Mouse (Mus musculus): ENCODE results near the gene Cox7a1. TPM values are rescaled to one million over a fixed set of nuclear protein-coding genes. Genes with fewer than 3 reads are reported as not detected.

Cox7a1 gene
- polyA plus RNA-seq (2012; rRNA removed; ENCODE audit: low replicate concordance): 13.9 and 170 TPM in 2 replicates

DNA sequence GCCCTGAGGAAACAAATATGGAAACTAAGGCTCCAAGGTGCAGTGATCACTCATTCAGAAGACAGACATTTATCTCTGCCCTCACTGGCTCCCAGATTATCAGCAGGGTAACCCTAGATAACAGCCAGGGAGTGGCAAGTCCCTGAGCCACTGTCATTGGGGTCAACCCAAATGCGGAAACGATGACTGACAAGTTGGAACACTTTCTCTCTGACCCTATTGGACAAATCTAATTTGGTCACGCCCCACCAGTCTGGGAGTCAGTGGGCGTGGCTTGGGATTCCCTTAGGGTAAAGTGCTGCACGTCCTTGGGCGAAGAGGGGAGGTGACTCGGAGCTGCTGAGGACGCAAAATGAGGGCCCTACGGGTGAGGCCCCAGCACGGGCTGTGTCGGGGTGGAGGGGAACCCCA lies at the start of gene Cox7a1:
Gene Cox7a1, plus strand, starts transcription at position 266 of the 411 bp plus-strand sequence.

DNA sequence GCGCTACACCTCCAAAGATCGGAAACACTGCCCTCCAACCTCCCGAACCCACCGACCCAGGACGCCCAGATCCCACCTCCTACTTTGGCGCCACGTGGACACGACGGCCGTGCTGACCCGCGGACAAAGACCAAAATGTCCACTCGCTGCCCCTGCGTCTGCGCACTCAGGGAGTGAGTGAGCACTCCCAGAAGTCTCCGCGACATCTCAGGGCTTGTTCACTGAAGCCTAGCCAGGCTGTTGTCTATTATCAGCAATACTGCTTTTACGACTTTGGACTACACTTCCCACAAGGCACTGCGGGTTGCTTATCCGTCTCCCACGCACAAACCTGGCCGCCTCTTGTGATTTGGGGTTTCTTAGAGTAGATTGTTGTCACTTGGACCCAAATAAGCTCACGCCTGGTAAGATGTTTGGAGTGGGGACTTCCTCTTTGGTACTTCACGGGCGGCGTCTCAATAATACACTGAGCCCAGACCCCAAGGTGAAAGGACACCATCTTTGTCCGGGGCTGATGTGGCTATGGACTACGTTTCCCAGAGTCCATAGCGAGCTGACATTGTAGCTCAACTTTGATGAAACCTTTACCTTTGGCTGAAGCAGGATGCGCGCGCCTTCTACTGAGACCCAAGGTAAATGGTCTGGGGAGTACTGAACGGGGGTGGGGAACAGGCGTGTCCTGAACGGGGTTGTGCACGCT lies 14.2 kb upstream of the Cox7a1 start, which contains the start of gene Zfp146:
Gene Zfp146, minus strand, starts transcription at position 168 of the 700 bp plus-strand sequence.

DNA sequence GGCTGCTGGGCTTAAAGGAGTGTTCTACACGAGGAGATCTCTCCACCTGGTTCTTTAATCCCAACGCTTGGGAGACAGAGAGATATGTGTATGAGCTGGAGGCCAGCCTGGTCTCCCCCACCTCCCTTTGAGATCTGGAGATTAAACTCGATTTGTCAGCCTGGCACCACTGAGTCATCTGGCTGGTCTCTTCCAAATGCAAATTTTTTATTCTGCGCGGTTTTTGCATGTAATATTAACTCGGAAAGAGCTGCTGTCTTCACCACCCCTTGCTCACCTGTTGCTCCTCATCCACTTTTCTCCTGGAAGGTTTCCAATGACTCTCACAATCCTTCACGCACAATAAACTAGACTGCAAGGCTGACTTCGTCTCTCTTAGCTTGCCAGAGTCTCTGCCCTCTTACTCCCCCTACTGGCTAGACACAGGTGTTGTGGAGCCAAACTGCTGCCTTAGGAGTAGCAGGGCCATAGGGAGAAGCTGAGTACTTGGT lies 14.6 kb downstream of the Cox7a1 start, which contains the start of gene Capns1:
Gene Capns1, minus strand, starts transcription at position 331 of the 491 bp plus-strand sequence.

DNA sequence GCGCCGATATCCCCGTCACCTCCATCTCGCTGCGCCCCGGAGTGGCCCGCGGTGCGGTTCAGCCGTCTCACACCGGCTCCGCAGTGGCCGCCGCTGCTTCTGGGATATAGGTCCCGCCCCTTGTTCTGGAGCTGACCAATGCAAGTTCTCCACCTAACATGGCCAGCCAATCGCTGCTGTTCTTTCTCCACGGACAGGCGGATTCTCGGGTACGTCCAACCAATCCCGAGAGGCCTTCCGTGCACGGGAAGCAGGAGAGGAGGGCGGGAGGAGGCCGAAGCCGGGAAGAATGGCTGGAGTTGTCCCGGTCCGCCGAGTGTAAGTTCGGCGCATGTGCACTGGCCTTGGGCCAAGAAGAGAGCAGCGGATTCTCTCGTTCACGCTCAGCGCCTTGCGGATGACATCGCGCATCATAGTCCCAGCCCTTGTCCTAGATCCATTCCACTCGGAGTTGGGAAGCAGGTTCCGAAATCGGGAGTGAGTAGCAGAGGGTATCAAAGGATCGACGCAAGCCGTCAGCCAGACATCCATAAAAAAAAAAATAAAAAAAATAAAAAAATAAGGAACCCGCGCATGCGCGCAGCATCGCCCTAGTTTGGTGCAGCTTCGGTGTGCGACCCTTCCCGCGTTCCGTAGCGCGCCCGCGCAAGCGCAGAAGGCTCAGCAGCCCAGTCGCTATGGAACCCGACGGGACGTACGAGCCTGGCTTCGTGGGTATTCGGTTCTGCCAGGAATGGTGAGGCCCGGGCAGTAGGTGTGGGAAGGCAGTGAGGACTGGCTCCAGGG lies 47.9 kb downstream of the Cox7a1 start, which contains the start of the genes Polr2i and Tbcb:
Gene Polr2i, plus strand, starts transcription at position 280 of the 786 bp plus-strand sequence.
Gene Tbcb, minus strand, starts transcription at position 604 of the 786 bp plus-strand sequence.

DNA sequence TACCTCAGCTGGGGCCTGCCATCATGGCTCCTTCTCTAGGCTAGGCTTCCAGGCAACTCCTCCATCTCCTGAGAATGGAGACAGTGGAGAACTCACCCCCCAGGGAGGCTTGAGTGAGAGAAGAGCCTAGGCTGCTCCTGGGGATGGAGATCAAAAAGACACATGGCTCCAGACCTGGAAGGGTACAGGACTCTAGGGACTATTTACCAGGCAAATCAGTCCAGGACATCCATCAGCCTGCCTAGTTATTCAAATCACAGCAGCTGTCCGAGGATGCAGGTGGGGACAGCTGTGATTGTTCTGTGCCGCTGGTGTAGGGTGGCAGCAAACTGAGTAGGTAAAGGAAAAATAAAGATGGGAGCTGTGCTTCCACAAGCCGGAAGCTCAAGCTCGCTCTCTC lies 51.7 kb downstream of the Cox7a1 start, which contains the start of gene Ovol3:
Gene Ovol3, minus strand, starts transcription at position 101 of the 400 bp plus-strand sequence.

Other genes starting within 250 kb of the Cox7a1 start
- gene Zfp74, start 230.1 kb upstream of the Cox7a1 start, polyA plus RNA-seq (2012; rRNA removed; ENCODE audit: low replicate concordance): 4.8 and 10.8 TPM in 2 replicates
- gene Zfp568, start 200.2 kb upstream of the Cox7a1 start, polyA plus RNA-seq (2012; rRNA removed; ENCODE audit: low replicate concordance): 2.8 and 4.7 TPM in 2 replicates
- 1.4 and 5.3 TPM in 2 replicates for gene Zfp14, start 132.8 kb upstream of the Cox7a1 start, polyA plus RNA-seq (2012; rRNA removed; ENCODE audit: low replicate concordance)
- gene Zfp82, start 111.2 kb upstream of the Cox7a1 start, polyA plus RNA-seq (2012; rRNA removed; ENCODE audit: low replicate concordance): 0.48 and 0.73 TPM in 2 replicates
- gene Gm26920, start 93.7 kb upstream of the Cox7a1 start, polyA plus RNA-seq (2012; rRNA removed; ENCODE audit: low replicate concordance): 0.10 TPM in 1 of 2 replicates, not detected in the other
- gene Zfp566, start 93.6 kb upstream of the Cox7a1 start, polyA plus RNA-seq (2012; rRNA removed; ENCODE audit: low replicate concordance): 1.7 and 3.5 TPM in 2 replicates
- gene Zfp260, start 89.4 kb upstream of the Cox7a1 start, polyA plus RNA-seq (2012; rRNA removed; ENCODE audit: low replicate concordance): 12.3 and 36.1 TPM in 2 replicates
- 0.66 and 1.5 TPM in 2 replicates for gene Zfp382, start 62.2 kb upstream of the Cox7a1 start, polyA plus RNA-seq (2012; rRNA removed; ENCODE audit: low replicate concordance)
- gene Zfp146, start 14.4 kb upstream of the Cox7a1 start, polyA plus RNA-seq (2012; rRNA removed; ENCODE audit: low replicate concordance): 6.4 and 14.2 TPM in 2 replicates
- 1,198 and 1,715 TPM in 2 replicates for gene Capns1, start 14.7 kb downstream of the Cox7a1 start, polyA plus RNA-seq (2012; rRNA removed; ENCODE audit: low replicate concordance)
- 97.3 and 98.9 TPM in 2 replicates for gene Polr2i, start 47.8 kb downstream of the Cox7a1 start, polyA plus RNA-seq (2012; rRNA removed; ENCODE audit: low replicate concordance)
- 33.0 and 33.5 TPM in 2 replicates for gene Tbcb, start 48.1 kb downstream of the Cox7a1 start, polyA plus RNA-seq (2012; rRNA removed; ENCODE audit: low replicate concordance)
- gene Ovol3, start 51.6 kb downstream of the Cox7a1 start, polyA plus RNA-seq (2012; rRNA removed; ENCODE audit: low replicate concordance): not detected in 2 replicates
- 0.72 and 1.5 TPM in 2 replicates for gene Thap8, start 96.0 kb downstream of the Cox7a1 start, polyA plus RNA-seq (2012; rRNA removed; ENCODE audit: low replicate concordance)
- gene Wdr62, start 96.3 kb downstream of the Cox7a1 start, polyA plus RNA-seq (2012; rRNA removed; ENCODE audit: low replicate concordance): 34.0 and 37.0 TPM in 2 replicates
- 21.3 and 27.3 TPM in 2 replicates for gene Clip3, start 107.6 kb downstream of the Cox7a1 start, polyA plus RNA-seq (2012; rRNA removed; ENCODE audit: low replicate concordance)
- gene Alkbh6, start 124.6 kb downstream of the Cox7a1 start, polyA plus RNA-seq (2012; rRNA removed; ENCODE audit: low replicate concordance): 159 and 218 TPM in 2 replicates
- 58.8 and 76.8 TPM in 2 replicates for gene Syne4, start 130.7 kb downstream of the Cox7a1 start, polyA plus RNA-seq (2012; rRNA removed; ENCODE audit: low replicate concordance)
- gene E130208F15Rik, start 137.6 kb downstream of the Cox7a1 start, polyA plus RNA-seq (2012; rRNA removed; ENCODE audit: low replicate concordance): 0.52 and 2.0 TPM in 2 replicates
- gene Sdhaf1, start 139.8 kb downstream of the Cox7a1 start, polyA plus RNA-seq (2012; rRNA removed; ENCODE audit: low replicate concordance): 18.7 and 40.8 TPM in 2 replicates
- 6.3 and 9.1 TPM in 2 replicates for gene Lrfn3, start 178.6 kb downstream of the Cox7a1 start, polyA plus RNA-seq (2012; rRNA removed; ENCODE audit: low replicate concordance)
- 324 and 410 TPM in 2 replicates for gene Tyrobp, start 229.6 kb downstream of the Cox7a1 start, polyA plus RNA-seq (2012; rRNA removed; ENCODE audit: low replicate concordance)
- gene Hcst, start 235.7 kb downstream of the Cox7a1 start, polyA plus RNA-seq (2012; rRNA removed; ENCODE audit: low replicate concordance): 133 and 195 TPM in 2 replicates
- 16.2 and 37.4 TPM in 2 replicates for gene Nfkbid, start 237.6 kb downstream of the Cox7a1 start, polyA plus RNA-seq (2012; rRNA removed; ENCODE audit: low replicate concordance)

Measured in mammary gland, adult 2 months (tissue).